Mouse (Mus musculus) B cell, adult 62 days (primary cell): ENCODE data around the gene Amy2a2. TPM values are rescaled to one million over a fixed set of nuclear protein-coding genes. Genes with fewer than 3 reads are reported as not detected.

Source experiments
- total RNA-seq: library from RNA; stranded (reverse); gene quantifications from 4 replicates; pipeline ENCODE4 v1.2.4, GENCODE M21; 2023

The Amy2a2 gene
- total RNA-seq = not detected in 4 replicates

DNA sequence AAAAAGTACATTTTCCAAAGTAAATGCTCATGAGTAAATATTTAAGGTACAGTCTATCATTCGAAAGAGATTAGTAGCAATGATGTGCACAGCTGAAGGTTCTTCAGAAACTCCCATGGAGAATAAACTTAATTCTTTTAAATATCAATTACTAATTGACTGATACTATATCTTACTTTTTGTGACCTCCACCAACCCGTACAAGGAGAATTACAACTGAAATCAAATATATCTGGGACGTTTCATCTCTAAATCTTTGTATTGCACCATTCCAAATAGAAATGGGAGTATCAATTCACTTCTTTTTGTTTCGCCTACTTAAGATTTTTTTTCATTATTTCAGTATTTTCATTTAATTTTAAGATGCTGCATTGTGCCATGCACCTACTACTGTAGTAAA, at the start of gene Amy2a2:
TSS of gene Amy2a2 (minus strand) at position 101 of the 400 bp plus-strand sequence.

GRCm38 (mm10) chr3:113323952-113324351, 32.5 kb downstream of the Amy2a2 start, which contains the start of gene Amy2a3:
Gene Amy2a3 (minus strand): TSS chr3:113324052.

Other genes with a start within 250 kb of the Amy2a2 start
- gene Amy2a5, start 97.8 kb downstream of the Amy2a2 start, total RNA-seq = 0.38 to 0.42 TPM (median 0.40 TPM) in 3 of 4 replicates, not detected in the other
- gene Amy2a4, start 65.2 kb downstream of the Amy2a2 start, total RNA-seq = not detected in 4 replicates
- not detected in 4 replicates for gene Amy2a3, start 32.6 kb downstream of the Amy2a2 start, total RNA-seq
- 0.75 to 1.2 TPM in 2 of 4 replicates, not detected in the others for gene Amy2a1, start 175.8 kb upstream of the Amy2a2 start, total RNA-seq